Mouse (Mus musculus): ENCODE measurements around the gene Mtch1. TPM values are rescaled to one million over a fixed set of nuclear protein-coding genes. Genes with fewer than 3 reads are reported as not detected.

The Mtch1 gene
- polyA plus RNA-seq, 1 experiment from 2014 or later = 286 TPM

DNA sequence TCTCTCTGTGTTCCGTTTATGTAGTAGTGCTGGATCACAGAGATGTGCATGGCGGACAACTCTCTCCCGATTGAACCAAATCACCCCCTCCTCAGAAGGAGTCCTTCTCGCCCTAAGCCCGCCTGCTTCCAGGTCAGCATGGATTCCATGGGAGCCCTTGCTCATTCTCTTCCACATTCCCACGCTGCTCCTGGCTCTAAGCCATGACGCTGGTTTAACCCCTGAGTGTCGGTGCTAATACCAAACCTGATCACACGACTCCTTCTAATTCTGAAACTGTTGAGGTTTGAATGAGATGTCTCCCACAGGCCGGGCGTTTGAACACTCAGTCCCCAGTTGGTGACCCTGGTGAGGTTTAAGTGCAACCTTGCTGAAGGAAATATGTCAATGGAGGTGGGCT is 34.7 kb upstream of the Mtch1 start:
- Histone ChIP-seq H3K4me1 (peaks cover 8% of the 10 kb centered on the region), H3K27ac (no peak overlapping the region), H3K27me3 (ENCODE audit: low read depth, poor library complexity, severe bottlenecking) (no peaks in the 10 kb centered on the region), H3K4me3 (no peak overlapping the region), H3K36me3 (no peaks in the 10 kb centered on the region), H3K9me3 (replicated peaks) (no peaks in the 10 kb centered on the region)
- 81% methylated on average over 11 of the region's 11 CpGs for WGBS
- no peak for DNase-seq (ENCODE audit: low spot score)

DNA sequence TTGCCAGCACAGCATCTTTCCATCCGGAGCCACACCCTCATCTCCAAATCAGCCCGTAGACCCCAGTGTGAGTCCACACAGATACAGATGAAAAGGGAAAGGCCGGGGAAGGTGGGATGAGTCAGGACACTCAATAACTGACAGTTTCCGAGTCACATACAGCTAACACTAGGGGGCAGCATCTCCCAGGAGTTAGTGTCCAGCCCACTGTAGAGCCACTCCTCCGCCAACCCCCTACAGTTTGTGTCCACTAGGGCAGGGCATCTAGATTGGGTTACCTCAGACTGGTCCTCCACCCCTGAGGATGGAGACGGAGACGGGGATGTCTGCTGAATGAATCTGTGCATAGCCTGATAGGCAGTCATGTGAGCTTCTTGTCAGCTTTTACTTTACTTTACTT is 33.7 kb upstream of the Mtch1 start:
- Histone ChIP-seq H3K27ac (no peak overlapping the region), H3K36me3 (no peaks in the 10 kb centered on the region), H3K4me1 (peaks cover 8% of the 10 kb centered on the region), H3K27me3 (ENCODE audit: low read depth, poor library complexity, severe bottlenecking) (no peaks in the 10 kb centered on the region), H3K9me3 (replicated peaks) (no peaks in the 10 kb centered on the region), H3K4me3 (no peak overlapping the region)
- 20% methylated on average over 7 of the region's 7 CpGs for WGBS
- DNase-seq (ENCODE audit: low spot score) = peak; percentile 80

DNA sequence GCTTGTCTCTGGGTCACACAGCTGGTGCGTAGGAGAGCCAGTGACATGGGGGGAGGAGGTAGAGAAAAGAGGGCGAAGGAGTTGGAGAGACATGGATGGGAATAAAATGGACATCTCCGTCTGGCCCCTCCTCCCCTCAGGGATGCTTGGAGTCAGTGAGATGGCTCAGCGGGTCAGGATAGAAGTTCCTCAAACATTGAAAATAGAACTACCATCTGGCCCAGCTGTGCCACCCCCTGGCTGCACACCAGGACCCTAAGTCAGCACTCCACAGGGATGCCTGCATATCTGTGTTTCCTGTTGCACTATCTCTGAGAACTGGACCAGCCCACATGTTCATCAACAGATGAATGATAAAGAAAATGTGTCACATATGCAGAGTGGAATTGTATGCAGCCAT is 32.5 kb upstream of the Mtch1 start:
- Histone ChIP-seq H3K4me1 (peaks cover 8% of the 10 kb centered on the region), H3K27me3 (ENCODE audit: low read depth, poor library complexity, severe bottlenecking) (no peaks in the 10 kb centered on the region), H3K36me3 (no peaks in the 10 kb centered on the region), H3K4me3 (no peak overlapping the region), H3K27ac (no peak overlapping the region), H3K9me3 (replicated peaks) (no peaks in the 10 kb centered on the region)
- WGBS = 81% methylated on average over 4 of the region's 4 CpGs
- no peak for DNase-seq (ENCODE audit: low spot score)

DNA sequence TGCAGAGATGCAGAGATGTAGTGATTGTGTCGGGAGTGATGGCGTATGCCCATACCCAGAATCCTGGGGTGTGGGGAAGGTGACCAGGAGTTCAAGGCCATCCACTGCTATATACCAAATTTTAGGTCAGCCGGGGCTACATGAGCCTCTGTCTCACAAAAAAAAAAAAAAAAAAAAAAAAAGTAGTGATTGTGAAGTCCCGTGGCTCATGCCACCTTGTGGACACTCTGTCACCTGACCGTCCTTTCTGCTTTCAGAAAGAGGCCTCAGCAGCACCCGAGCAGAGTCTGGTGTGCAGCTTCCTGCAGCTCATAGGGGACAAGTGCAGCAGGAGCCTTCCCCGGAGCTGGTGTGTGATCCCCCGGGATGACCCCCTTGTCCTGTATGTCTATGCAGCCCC is 30.3 kb upstream of the Mtch1 start:
- Histone ChIP-seq H3K4me1 (no peaks in the 10 kb centered on the region), H3K4me3 (no peak overlapping the region), H3K9me3 (replicated peaks) (no peaks in the 10 kb centered on the region), H3K36me3 (no peaks in the 10 kb centered on the region), H3K27me3 (ENCODE audit: low read depth, poor library complexity, severe bottlenecking) (no peaks in the 10 kb centered on the region), H3K27ac (no peak overlapping the region)
- no peak for DNase-seq (ENCODE audit: low spot score)
- 72% methylated on average over 8 of the region's 8 CpGs for WGBS

DNA sequence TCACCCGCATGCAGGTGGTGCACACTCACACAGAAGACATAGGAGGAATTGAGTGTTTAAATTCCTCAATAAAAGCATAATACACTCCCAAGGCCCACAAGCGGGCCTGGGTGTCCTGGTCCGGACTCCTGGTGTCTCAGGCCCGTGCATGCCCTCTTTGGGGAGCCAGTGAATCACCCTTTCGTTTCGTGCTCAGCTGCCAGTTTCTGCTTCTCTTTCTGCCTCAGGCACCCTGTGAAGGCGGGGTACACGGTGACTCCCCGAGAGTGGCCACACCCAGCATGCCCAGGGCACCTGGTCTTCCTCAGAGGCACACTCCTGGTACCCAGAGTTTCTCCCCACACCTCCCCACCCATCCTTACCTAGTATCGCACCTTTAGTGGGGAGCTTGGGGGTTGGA is 28.1 kb upstream of the Mtch1 start:
- no peak for DNase-seq (ENCODE audit: low spot score)
- Histone ChIP-seq H3K9me3 (replicated peaks) (no peaks in the 10 kb centered on the region), H3K4me1 (0 out of 2 replicates have a peak, but pooled peaks cover under 1% of the 10 kb centered on the region), H3K27me3 (ENCODE audit: low read depth, poor library complexity, severe bottlenecking) (no peaks in the 10 kb centered on the region), H3K27ac (no peak overlapping the region), H3K36me3 (no peaks in the 10 kb centered on the region), H3K4me3 (no peak overlapping the region)
- WGBS = 86% methylated on average over 10 of the region's 10 CpGs

DNA sequence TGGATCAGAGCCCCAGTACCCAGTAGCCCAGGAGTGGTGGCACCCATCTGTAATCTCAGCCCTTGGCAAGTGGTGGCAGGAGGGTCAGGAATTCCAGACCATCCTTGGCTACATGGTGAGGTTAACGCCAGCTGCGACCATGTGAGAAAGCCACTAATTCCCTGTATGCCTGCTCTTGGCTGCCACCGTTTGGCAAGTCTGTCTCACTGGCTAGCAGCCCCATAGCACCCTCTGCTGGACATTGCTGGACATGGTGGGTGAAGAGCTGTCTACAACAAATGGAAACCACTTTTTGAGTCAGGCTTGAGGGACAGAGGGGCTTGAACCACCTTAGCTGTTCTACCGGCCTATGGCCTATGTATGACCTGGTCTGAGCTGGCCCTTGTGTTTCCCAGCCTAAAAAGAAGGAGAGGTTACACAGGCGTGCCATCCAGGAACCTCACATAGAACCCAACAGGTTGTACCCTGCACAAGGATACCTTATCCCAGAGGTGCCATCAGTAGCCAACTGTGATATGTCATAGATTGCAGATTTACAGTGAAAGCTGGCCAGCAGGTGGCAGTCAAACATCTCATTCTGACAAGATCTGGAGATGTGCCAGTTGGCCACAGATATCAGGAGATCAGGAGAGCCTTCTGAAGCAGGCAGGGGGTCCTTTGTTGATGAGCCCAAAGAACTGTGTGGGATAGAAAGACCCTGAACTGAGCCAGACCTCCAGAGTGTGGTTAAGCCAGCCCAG is 23.4 kb upstream of the Mtch1 start:
- H3K27me3 ChIP-seq (ENCODE audit: low read depth, poor library complexity, severe bottlenecking) = peaks cover 27% of the 10 kb centered on the region
- H3K4me3 ChIP-seq = no peak overlapping the region
- DNase-seq (ENCODE audit: low spot score) = peak; percentile 93
- peaks cover 10% of the 10 kb centered on the region; the same call in 1 of the 2 replicates for H3K4me1 ChIP-seq
- H3K36me3 ChIP-seq = no peaks in the 10 kb centered on the region
- 7% methylated on average over 5 of the region's 5 CpGs for WGBS
- no peak overlapping the region for H3K27ac ChIP-seq
- H3K9me3 ChIP-seq (replicated peaks) = no peaks in the 10 kb centered on the region

DNA sequence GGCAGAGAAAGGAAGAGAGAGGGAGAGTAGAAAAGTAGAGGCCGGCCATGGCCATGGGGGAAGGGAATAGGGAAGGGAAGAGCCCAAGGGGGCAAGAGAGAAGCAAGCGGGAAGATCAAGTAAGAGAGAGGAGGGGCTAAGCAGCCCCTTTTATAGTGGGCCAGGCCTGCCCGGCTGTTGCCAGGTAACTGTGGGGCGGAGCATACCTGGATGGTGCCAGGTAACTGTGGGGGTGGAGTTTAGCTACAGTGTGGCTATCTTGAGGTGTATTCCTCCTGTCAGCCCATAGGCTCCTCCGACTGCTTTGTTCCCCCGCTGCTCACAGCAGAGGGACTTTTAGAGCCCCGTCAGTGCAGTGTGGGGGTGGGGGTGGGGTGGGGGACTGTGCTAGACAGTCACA is 21.0 kb upstream of the Mtch1 start:
- H3K27ac ChIP-seq = 0 out of 2 replicates have a peak overlapping the region, but pooled peaks have one; percentile 19
- peaks cover 27% of the 10 kb centered on the region for H3K27me3 ChIP-seq (ENCODE audit: low read depth, poor library complexity, severe bottlenecking)
- DNase-seq (ENCODE audit: low spot score) = no peak
- H3K36me3 ChIP-seq = no peaks in the 10 kb centered on the region
- no peaks in the 10 kb centered on the region for H3K9me3 ChIP-seq (replicated peaks)
- no peak overlapping the region; the same call in 1 of the 2 replicates for H3K4me3 ChIP-seq
- peaks cover 10% of the 10 kb centered on the region; the same call in 1 of the 2 replicates for H3K4me1 ChIP-seq
- 12% methylated on average over 7 of the region's 7 CpGs for WGBS

DNA sequence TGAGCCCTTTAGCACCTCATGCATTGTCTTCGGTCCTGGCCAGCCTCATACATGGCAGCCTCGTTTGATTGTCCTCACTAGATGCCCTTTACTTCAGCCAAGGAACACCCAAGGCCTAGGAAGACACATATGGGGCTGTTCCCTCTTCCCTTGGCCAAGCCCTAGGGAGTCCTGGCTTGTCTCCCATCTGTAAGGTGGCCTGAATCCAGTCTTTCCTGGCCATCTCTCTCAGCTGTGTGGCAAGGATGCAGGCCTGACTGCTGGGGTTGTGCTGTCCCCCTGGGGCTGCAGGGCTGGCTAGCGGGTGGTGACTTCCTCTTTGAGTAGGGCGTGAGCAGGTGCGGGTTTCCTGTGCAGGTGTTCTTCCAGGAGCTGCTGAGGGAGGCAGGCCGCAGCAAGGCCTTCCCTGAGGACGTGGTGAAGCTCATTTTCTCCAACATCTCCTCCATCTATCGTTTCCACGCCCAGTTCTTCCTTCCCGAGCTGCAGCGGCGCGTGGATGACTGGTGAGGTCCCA is 17.4 kb upstream of the Mtch1 start:
- no peaks in the 10 kb centered on the region for H3K9me3 ChIP-seq (replicated peaks)
- H3K4me3 ChIP-seq = no peak overlapping the region
- H3K4me1 ChIP-seq = peaks cover 22% of the 10 kb centered on the region
- H3K36me3 ChIP-seq = no peaks in the 10 kb centered on the region
- no peak for DNase-seq (ENCODE audit: low spot score)
- WGBS = 88% methylated on average over 13 of the region's 13 CpGs
- H3K27ac ChIP-seq = no peak overlapping the region
- H3K27me3 ChIP-seq (ENCODE audit: low read depth, poor library complexity, severe bottlenecking) = peaks cover 27% of the 10 kb centered on the region

DNA sequence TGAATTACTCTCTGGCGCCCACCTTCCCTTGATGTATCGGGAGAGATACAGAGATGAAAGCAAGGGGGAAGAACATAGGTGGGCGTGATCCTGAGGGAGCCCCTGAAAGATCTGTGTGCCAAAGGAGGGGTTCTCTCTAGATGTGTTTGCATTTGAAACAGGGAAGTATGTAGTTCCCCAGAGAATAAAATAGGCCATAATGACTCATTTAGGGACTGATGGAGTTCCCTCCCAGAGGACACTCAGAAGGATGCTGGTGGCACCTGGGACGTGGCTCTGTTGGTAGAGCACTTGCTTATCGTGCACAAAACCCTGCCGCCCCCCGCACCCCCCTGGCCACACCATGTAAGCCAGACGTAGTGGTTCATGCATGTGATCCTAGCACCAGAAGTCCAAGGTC is 15.4 kb upstream of the Mtch1 start:
- 82% methylated on average over 8 of the region's 8 CpGs for WGBS
- DNase-seq (ENCODE audit: low spot score) = no peak
- Histone ChIP-seq H3K9me3 (replicated peaks) (no peaks in the 10 kb centered on the region), H3K4me1 (peaks cover 15% of the 10 kb centered on the region), H3K27ac (no peak overlapping the region), H3K36me3 (no peaks in the 10 kb centered on the region), H3K27me3 (ENCODE audit: low read depth, poor library complexity, severe bottlenecking) (peaks cover 8% of the 10 kb centered on the region; the same call in 1 of the 2 replicates), H3K4me3 (no peak overlapping the region)

DNA sequence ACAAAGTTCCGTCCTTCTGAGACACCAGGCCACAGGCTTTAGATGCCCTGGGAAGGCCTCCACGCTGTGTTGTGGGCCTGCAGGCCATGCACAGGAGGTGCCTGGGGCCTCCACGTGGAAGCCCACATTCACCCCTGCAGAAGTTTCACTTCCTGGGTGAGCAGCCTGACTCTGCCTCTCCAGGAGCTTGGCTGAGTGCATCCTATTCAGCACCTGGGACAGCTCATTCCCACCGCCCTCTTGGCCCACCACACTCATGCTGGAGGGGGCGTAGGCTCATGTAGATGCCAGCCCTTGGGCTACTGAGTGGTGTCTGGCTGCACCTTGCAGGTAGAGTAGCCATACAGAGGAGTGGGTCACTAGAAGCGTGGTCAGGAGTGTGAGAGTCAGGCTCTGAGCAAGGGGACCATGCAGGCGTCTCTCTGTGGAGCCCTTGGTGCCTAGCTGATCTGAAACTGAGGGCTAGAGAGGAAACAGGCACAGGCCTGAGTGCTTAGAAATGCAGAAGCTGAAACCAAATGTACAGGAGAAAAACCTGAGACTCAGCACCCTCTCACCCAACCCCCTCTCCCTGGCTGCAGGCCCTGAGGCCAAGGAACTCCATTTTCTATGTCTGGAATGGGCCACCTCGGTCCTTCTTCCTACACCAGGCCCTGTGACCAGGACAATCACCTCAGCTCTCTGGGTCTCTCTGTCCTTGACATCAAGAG is 14.4 kb upstream of the Mtch1 start:
- H3K4me1 ChIP-seq = peaks cover 18% of the 10 kb centered on the region
- no peaks in the 10 kb centered on the region for H3K36me3 ChIP-seq
- 52% methylated on average over 8 of the region's 8 CpGs for WGBS
- H3K9me3 ChIP-seq (replicated peaks) = no peaks in the 10 kb centered on the region
- H3K27me3 ChIP-seq (ENCODE audit: low read depth, poor library complexity, severe bottlenecking) = no peaks in the 10 kb centered on the region
- no peak overlapping the region for H3K4me3 ChIP-seq
- no peak overlapping the region for H3K27ac ChIP-seq
- DNase-seq (ENCODE audit: low spot score) = peak; percentile 62

DNA sequence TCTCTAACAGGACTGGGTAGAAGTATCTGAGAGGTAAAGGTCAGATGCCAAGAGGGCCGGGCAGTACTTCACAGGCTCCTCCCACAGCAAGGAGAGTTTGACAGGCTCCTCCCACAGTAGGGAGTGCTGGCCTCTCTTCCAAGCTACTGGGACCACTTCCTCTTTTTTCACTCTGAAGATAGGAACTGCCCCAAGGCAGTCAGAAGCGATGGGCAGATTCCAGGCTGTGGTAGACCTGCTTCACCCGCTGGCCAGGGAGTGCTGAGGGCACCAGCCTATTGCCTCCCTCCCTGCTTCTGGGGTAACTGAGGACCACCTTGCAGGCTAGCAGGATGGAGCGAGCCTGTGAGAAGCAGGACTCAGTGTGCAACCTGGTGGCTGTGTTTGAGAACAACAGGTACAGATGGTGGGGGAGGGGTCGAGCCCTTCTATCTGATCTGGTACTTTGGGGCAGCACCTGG is 13.1 kb upstream of the Mtch1 start, which contains the start of gene Fgd2:
Gene Fgd2 (plus strand): TSS at position 154 of the 461 bp plus-strand sequence.
- Histone ChIP-seq H3K27me3 (ENCODE audit: low read depth, poor library complexity, severe bottlenecking) (no peaks in the 10 kb centered on the region), H3K4me1 (peaks cover 31% of the 10 kb centered on the region), H3K27ac (0 out of 2 replicates have a peak within 1 kb of the TSS, but pooled peaks have one; percentile 27), H3K36me3 (no peaks in the 10 kb centered on the region), H3K4me3 (no peak within 1 kb of the TSS), H3K9me3 (replicated peaks) (no peaks in the 10 kb centered on the region)
- 24% methylated on average over 5 of the region's 5 CpGs for WGBS
- DNase-seq (ENCODE audit: low spot score) = no peak

DNA sequence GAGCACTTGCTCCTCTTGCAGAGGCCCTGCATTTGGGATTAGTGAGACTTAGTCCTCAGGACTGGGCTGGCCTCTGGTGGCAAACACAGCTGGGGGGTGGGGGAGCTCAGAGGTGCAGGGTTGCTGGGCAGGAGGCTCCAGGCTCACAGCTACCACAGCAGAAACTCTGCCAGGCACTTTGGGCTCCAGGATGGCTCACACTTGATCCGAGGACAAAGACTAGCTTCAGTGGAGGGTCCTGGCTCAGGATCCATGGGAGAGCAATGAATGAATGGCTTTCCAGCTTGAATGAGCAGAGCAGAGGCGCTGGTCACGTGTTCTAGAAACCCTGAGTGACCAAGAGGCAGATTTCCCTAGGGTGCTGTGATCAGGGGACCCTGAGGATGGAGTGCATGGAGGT is 11.2 kb upstream of the Mtch1 start:
- no peak for DNase-seq (ENCODE audit: low spot score)
- Histone ChIP-seq H3K9me3 (replicated peaks) (no peaks in the 10 kb centered on the region), H3K27me3 (ENCODE audit: low read depth, poor library complexity, severe bottlenecking) (no peaks in the 10 kb centered on the region), H3K36me3 (no peaks in the 10 kb centered on the region), H3K27ac (no peak overlapping the region), H3K4me1 (peaks cover 40% of the 10 kb centered on the region), H3K4me3 (no peak overlapping the region)
- 64% methylated on average over 3 of the region's 3 CpGs for WGBS

DNA sequence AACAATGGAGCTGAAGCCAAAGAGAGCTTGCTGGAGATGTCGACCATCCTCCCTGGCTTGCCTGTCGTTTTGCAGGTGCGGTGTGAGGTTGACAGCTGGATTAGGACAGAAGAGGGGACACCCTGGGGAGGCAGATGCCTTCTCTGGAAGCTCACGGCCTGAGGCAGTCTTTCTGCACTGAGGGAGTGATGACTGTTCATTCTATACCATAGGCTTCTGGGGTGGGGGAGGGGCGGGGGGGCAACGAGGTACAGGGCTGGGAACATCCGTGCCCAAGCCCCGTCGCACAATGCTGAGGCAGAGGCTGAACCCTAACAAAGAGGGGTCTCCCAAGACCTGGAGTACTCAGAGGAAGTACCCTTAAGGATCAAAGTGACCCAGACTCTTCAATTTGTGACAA is 9.1 kb upstream of the Mtch1 start:
- no peak for DNase-seq (ENCODE audit: low spot score)
- H3K27me3 ChIP-seq (ENCODE audit: low read depth, poor library complexity, severe bottlenecking) = no peaks in the 10 kb centered on the region
- peak overlapping the region; percentile 42 for H3K4me3 ChIP-seq
- H3K9me3 ChIP-seq (replicated peaks) = no peaks in the 10 kb centered on the region
- H3K27ac ChIP-seq = peak overlapping the region; percentile 81
- 23% methylated on average over 9 of the region's 9 CpGs for WGBS
- peaks cover 40% of the 10 kb centered on the region for H3K4me1 ChIP-seq
- H3K36me3 ChIP-seq = no peaks in the 10 kb centered on the region

All from limb, embryonic 10.5 days (tissue).